Mouse (Mus musculus) heart, adult 10 weeks (tissue): Measurements from ENCODE around the gene Fn1. TPM values are rescaled to one million over a fixed set of nuclear protein-coding genes. Genes with fewer than 3 reads are reported as not detected.

ENCODE experiments used
- polyA plus RNA-seq: library from polyadenylated mRNA; stranded (reverse); fragments of 350-450 nt; fragmentation: Illumina TruSeq; extraction: RNeasy Lipid Tissue Mini Kit (QIAGEN cat#74804); gene quantifications from one replicate; pipeline ENCODE4 v1.2.3, GENCODE M21; 2014; ENCODE audit warnings: low read depth, low replicate concordance

The Fn1 gene
- 28.4 TPM for polyA plus RNA-seq

DNA sequence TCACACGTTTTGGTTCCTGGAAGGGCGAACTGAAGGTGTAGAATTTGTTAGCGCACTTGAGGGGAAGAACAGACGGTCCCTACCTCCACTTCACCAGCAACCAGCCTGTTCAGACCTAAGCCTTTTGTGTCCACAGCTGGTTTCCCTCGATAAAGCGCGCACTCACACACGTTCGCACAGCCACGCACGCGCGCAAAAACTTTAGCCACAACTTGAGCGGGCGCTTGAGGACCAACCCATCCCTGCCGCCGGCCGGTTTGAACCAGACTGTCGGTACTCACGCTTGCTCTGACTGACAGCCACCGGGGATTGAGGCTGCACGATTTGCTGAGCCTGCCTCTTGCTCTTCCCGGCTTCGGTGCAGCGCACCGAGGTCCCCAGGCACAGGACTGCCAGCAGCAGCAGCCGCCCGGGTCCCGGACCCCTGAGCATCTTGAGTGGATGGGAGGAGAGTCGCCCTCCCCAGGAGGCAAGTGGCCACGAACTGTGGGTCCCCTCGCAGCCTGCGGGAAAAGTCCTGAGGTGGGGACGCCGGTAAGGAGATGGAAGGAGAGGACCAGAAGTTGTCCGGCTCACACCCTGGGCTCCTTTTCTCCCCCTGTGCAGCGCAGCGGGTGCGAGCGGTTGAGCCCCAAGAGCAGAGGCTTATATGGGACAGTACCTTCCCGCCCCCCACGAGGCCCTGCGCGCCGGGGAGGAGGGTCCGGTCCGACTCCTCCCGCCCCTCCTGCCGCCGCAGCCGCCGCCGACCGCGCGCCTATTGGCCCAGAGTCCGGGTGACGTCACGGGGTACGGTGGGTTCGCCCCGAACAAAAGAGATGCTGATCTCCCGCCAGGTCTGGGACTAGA lies at the start of gene Fn1:
Fn1 (minus strand) TSS at position 650 of the 849 bp plus-strand sequence.

DNA sequence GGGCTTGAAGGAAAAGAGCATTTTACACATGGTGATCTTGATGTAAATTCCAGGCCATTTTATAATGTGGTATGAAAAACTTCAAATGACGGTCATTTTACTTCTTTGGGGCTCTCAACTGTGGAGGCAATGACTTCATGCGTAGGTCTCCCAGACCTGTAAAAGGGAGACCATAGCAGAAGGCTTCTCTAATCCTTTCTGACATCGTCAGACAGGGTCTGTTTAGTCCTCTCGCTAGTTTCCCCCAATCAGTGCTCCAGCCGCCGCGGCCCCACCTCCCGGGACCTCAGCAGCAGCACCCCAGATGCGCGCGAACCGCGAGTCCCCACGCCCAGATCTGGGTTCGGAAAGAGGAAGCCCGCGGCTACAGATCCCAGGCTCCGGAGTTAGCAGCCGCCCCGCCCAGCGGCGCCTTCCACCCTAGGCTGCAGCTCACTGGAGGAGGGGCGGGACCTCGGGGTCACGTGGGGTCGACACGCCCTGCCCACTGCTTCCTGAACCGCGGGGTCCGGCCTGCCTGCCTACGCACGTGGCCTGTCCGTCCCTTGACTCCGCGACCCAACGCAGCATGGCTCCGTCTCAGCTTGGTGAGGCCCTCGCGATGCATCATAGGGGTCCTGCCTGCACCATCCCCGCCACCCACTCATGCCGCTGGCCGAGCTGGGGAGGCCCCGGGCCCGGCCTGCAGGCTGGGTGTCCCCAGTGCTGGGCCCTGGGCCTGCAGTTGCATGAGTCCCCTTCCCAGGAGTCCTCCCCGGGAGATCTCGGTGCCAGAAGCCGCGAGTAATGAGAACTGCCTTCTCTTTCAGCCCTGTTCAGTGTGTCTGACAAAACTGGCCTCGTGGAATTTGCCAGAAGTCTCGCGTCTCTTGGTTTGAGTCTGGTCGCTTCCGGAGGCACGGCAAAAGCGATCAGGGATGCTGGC lies 96.0 kb downstream of the Fn1 start, which contains the start of gene Atic:
Atic (plus strand) TSS at position 463 of the 925 bp plus-strand sequence.

Other genes starting within 250 kb of the Fn1 start
- gene Abca12, start 238.3 kb downstream of the Fn1 start, polyA plus RNA-seq, result 2.4 TPM
- 25.2 TPM for gene Atic, start 96.0 kb downstream of the Fn1 start, polyA plus RNA-seq